In the genomic region with DNA sequence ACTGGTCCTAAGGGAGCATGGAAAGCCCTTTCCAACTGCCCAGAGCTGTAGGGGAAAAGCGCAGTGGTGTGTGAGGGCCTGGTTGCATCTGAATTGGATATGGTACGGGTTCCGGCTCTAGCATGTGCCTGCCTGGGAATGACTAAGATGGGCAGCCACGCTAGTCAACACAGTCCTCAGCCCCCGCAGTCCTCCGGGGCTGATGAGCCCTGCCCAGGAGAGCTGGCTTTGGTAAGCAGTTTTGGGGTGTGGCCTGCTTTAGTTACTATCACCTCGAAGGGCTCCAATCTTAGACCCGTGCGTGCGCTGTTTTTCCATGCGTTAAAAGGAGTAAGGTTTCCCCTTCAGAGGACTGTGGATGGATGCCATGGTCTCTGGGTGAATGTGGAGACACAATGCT, we compare ENCODE assay signal across 12 mouse cellular contexts. TPM values are rescaled to one million over a fixed set of nuclear protein-coding genes. Genes with fewer than 3 reads are reported as not detected.
DNase-seq lines count a peak whose midpoint lies in the region; ATAC-seq lines count a peak whose summit lies in the region.
"Had no signal": no experiment of that assay in that cellular context is flagged by ENCODE, and none has a peak within 500 bp of the region (broad histone marks: within the 10 kb centered on the region; RNA-seq: fewer than 3 reads in every experiment).

No protein-coding gene starts in this region.

- peak overlapping the region; percentile 4; the same call in 1 of the 2 replicates for H3K4me3 ChIP-seq in heart, embryonic 12.5 days
- no peak overlapping the region; the same call in 1 of the 2 replicates for H3K4me3 ChIP-seq in embryonic facial prominence, embryonic 15.5 days (replicated peaks)
- H3K4me3 ChIP-seq in liver, embryonic 11.5 days (ENCODE audit: low read depth, low read length): no peak overlapping the region
- no peak overlapping the region for H3K4me3 ChIP-seq in hindbrain, embryonic 16.5 days (ENCODE audit: low read length)
- H3K4me3 ChIP-seq: hindbrain, embryonic 13.5 days; midbrain, embryonic 15.5 days had no signal

- no peaks in the 10 kb centered on the region for H3K36me3 ChIP-seq in heart, embryonic 12.5 days
- H3K36me3 ChIP-seq in embryonic facial prominence, embryonic 15.5 days: no peaks in the 10 kb centered on the region
- H3K36me3 ChIP-seq in liver, embryonic 11.5 days (ENCODE audit: control insufficient read depth, insufficient read depth, low read length): no peaks in the 10 kb centered on the region
- H3K36me3 ChIP-seq in hindbrain, embryonic 16.5 days (ENCODE audit: control insufficient read depth, insufficient read depth, low read length): no peaks in the 10 kb centered on the region
- H3K36me3 ChIP-seq: hindbrain, embryonic 13.5 days; midbrain, embryonic 15.5 days had no signal

- no peak for DNase-seq in heart, adult 8-10 months (ENCODE audit: low spot score)
- no peak for DNase-seq in liver, embryonic 11.5 days (ENCODE audit: low spot score)
- DNase-seq in right cerebral cortex, adult 2 months (ENCODE audit: low spot score in 2 of 2): no peak
- no peak for DNase-seq in left cerebral cortex, postnatal 36 days (ENCODE audit: low spot score in 2 of 2)
- DNase-seq: cerebellum, postnatal 36 days had no signal

- H3K9ac ChIP-seq in heart, embryonic 12.5 days: no peak overlapping the region
- H3K9ac ChIP-seq in embryonic facial prominence, embryonic 15.5 days: no peak overlapping the region
- H3K9ac ChIP-seq in liver, embryonic 11.5 days (ENCODE audit: low read depth, low read length): no peak overlapping the region
- H3K9ac ChIP-seq in hindbrain, embryonic 16.5 days (ENCODE audit: low read depth, low read length): no peak overlapping the region
- H3K9ac ChIP-seq: hindbrain, embryonic 13.5 days; midbrain, embryonic 15.5 days had no signal

- peaks cover 3% of the 10 kb centered on the region; the same call in 1 of the 2 replicates for H3K9me3 ChIP-seq in heart, embryonic 12.5 days (replicated peaks)
- no peaks in the 10 kb centered on the region for H3K9me3 ChIP-seq in embryonic facial prominence, embryonic 15.5 days (replicated peaks)
- no peaks in the 10 kb centered on the region for H3K9me3 ChIP-seq in liver, embryonic 11.5 days (ENCODE audit: control insufficient read depth, low read length)
- H3K9me3 ChIP-seq in hindbrain, embryonic 16.5 days (ENCODE audit: control insufficient read depth, low read length): no peaks in the 10 kb centered on the region
- H3K9me3 ChIP-seq: hindbrain, embryonic 13.5 days; midbrain, embryonic 15.5 days had no signal

- H3K27me3 ChIP-seq in heart, embryonic 12.5 days (replicated peaks): no peaks in the 10 kb centered on the region
- H3K27me3 ChIP-seq in embryonic facial prominence, embryonic 15.5 days: no peaks in the 10 kb centered on the region
- no peaks in the 10 kb centered on the region for H3K27me3 ChIP-seq in liver, embryonic 11.5 days (replicated peaks; ENCODE audit: control insufficient read depth, insufficient read depth, low read length)
- no peaks in the 10 kb centered on the region for H3K27me3 ChIP-seq in hindbrain, embryonic 16.5 days (replicated peaks; ENCODE audit: control insufficient read depth, insufficient read depth, low read length)
- H3K27me3 ChIP-seq: hindbrain, embryonic 13.5 days; midbrain, embryonic 15.5 days had no signal

- intact Hi-C loops in left cerebral cortex, postnatal 36 days (cut with DNase I): no loop called here

- H3K27ac ChIP-seq in heart, embryonic 12.5 days (ENCODE audit: poor library complexity, severe bottlenecking): no peak overlapping the region
- peak overlapping the region; percentile 72 for H3K27ac ChIP-seq in embryonic facial prominence, embryonic 15.5 days (replicated peaks)
- no peak overlapping the region for H3K27ac ChIP-seq in liver, embryonic 11.5 days (ENCODE audit: low read depth, low read length)
- no peak overlapping the region for H3K27ac ChIP-seq in hindbrain, embryonic 16.5 days (ENCODE audit: low read depth, low read length)
- H3K27ac ChIP-seq: hindbrain, embryonic 13.5 days; midbrain, embryonic 15.5 days had no signal

- peaks cover 17% of the 10 kb centered on the region for H3K4me1 ChIP-seq in heart, embryonic 12.5 days (replicated peaks)
- 0 out of 2 replicates have a peak, but pooled peaks cover 8% of the 10 kb centered on the region for H3K4me1 ChIP-seq in embryonic facial prominence, embryonic 15.5 days
- H3K4me1 ChIP-seq in liver, embryonic 11.5 days (replicated peaks; ENCODE audit: control insufficient read depth, insufficient read depth, low read length): peaks cover 13% of the 10 kb centered on the region
- H3K4me1 ChIP-seq in hindbrain, embryonic 16.5 days (ENCODE audit: control insufficient read depth, insufficient read depth, low read depth, low read length): no peaks in the 10 kb centered on the region
- H3K4me1 ChIP-seq: hindbrain, embryonic 13.5 days; midbrain, embryonic 15.5 days had no signal

- peak; percentile 82 for ATAC-seq in heart, embryonic 12.5 days (ENCODE audit: insufficient number of reproducible peaks, low FRiP score)
- peak; percentile 30 for ATAC-seq in CD4-positive, CD25-positive, alpha-beta regulatory T cell, adult 4 months
- ATAC-seq in embryonic facial prominence, embryonic 15.5 days (ENCODE audit: insufficient number of reproducible peaks, low FRiP score, low TSS enrichment, low read depth): no peak
- ATAC-seq in liver, embryonic 11.5 days (replicated peaks; ENCODE audit: low FRiP score): peak; percentile 78
- ATAC-seq in hindbrain, embryonic 16.5 days: no peak
- ATAC-seq: forebrain, embryonic 16.5 days; midbrain, embryonic 15.5 days had no signal

- peak overlapping the region; percentile 41 for H3K4me2 ChIP-seq in heart, embryonic 12.5 days
- peak overlapping the region; percentile 21 for H3K4me2 ChIP-seq in embryonic facial prominence, embryonic 15.5 days (replicated peaks)
- peak overlapping the region; percentile 50 for H3K4me2 ChIP-seq in liver, embryonic 11.5 days
- H3K4me2 ChIP-seq in hindbrain, embryonic 16.5 days (ENCODE audit: low read length): no peak overlapping the region
- H3K4me2 ChIP-seq: hindbrain, embryonic 13.5 days; midbrain, embryonic 15.5 days had no signal

- 65% methylated on average over 11 of the region's 11 CpGs for WGBS in heart, embryonic 12.5 days
- 75% methylated on average over 11 of the region's 11 CpGs for WGBS in embryonic facial prominence, embryonic 15.5 days
- WGBS in liver, embryonic 11.5 days: 70% methylated on average over 11 of the region's 11 CpGs
- 83% methylated on average over 11 of the region's 11 CpGs for WGBS in hindbrain, embryonic 16.5 days

RNA-seq across cellular contexts. Expression of gene H3f3a, which starts 16.4 kb away (rescaled TPM):
- 1,616 and 1,670 TPM in 2 replicates for polyA plus RNA-seq in heart, embryonic 12.5 days (2016; fragmentation: Nextera tagmentation; extraction: Ambion mirVana)
- 100 to 1,000 TPM; 363 to 431 (median 376) TPM for total RNA-seq in heart, adult 8-10 months (2022)
- polyA plus RNA-seq in CD4-positive, CD25-positive, alpha-beta regulatory T cell, adult 4 months (2017; shearing (Covaris generic)): 100 to 1,000 TPM; 579 to 648 TPM
- 2,445 and 2,695 TPM in 2 replicates for polyA plus RNA-seq in embryonic facial prominence, embryonic 15.5 days (2015; fragmentation: Nextera tagmentation; extraction: Ambion mirVana)
- 1,897 and 1,996 TPM in 2 replicates for polyA plus RNA-seq in liver, embryonic 11.5 days (2014; fragmentation: Nextera tagmentation; extraction: Ambion mirVana)
- polyA plus RNA-seq in hindbrain, embryonic 16.5 days (2015; fragmentation: Nextera tagmentation; extraction: Ambion mirVana): 2,228 and 2,423 TPM in 2 replicates
- total RNA-seq in left cerebral cortex, postnatal 36 days (2021): 100 to 1,000 TPM; 274 to 285 TPM

RNA-seq across cellular contexts. Expression of gene Sde2, which starts 20.8 kb away (rescaled TPM):
- polyA plus RNA-seq in heart, embryonic 12.5 days (2016; fragmentation: Nextera tagmentation; extraction: Ambion mirVana): 30.7 and 32.3 TPM in 2 replicates
- total RNA-seq in heart, adult 8-10 months (2022): 10 to 100 TPM; 10.1 to 12.9 (median 11.0) TPM
- polyA plus RNA-seq in CD4-positive, CD25-positive, alpha-beta regulatory T cell, adult 4 months (2017; shearing (Covaris generic)): 10 to 100 TPM; 44.4 to 50.2 TPM
- polyA plus RNA-seq in embryonic facial prominence, embryonic 15.5 days (2015; fragmentation: Nextera tagmentation; extraction: Ambion mirVana): 37.5 and 38.9 TPM in 2 replicates
- polyA plus RNA-seq in liver, embryonic 11.5 days (2014; fragmentation: Nextera tagmentation; extraction: Ambion mirVana): 49.0 and 49.2 TPM in 2 replicates
- 28.7 and 32.2 TPM in 2 replicates for polyA plus RNA-seq in hindbrain, embryonic 16.5 days (2015; fragmentation: Nextera tagmentation; extraction: Ambion mirVana)
- total RNA-seq in left cerebral cortex, postnatal 36 days (2021): 10 to 100 TPM; 20.3 to 21.9 TPM

Comparison
In these comparisons a context has a peak if more than half of its experiments do, and no peak if none do; other contexts are left out.
1. ATAC-seq: peak in heart, embryonic 12.5 days (single experiment), CD4-positive, CD25-positive, alpha-beta regulatory T cell, adult 4 months (single experiment) and liver, embryonic 11.5 days (single experiment); none in embryonic facial prominence, embryonic 15.5 days (single experiment) and hindbrain, embryonic 16.5 days (single experiment).